Mouse (Mus musculus) gastrocnemius, adult 8-10 months (tissue): ENCODE results near the gene Slc23a4. TPM values are rescaled to one million over a fixed set of nuclear protein-coding genes. Genes with fewer than 3 reads are reported as not detected.

Source experiments
- DNase-seq, 2 experiments: peaks; one replicate each; pipeline ENCODE4 v3.0.0; 2022; ENCODE audit warnings: low spot score in 2 of 2
- total RNA-seq, 4 experiments: library from RNA; stranded (reverse); gene quantifications; 2 replicates each; pipeline ENCODE4 v1.2.4; 2022

Gene Slc23a4
- total RNA-seq, 4 experiments from 2014 or later = not detected

GRCm38 (mm10) chr6:34955862-34956241, 32.4 kb downstream of the Slc23a4 start:
- DNase-seq = no peak

- no peak for DNase-seq
These were observed 33.0 kb downstream of the Slc23a4 start for GRCm38 (mm10) chr6:34954926-34955861.

GRCm38 (mm10) chr6:34951956-34952667, 36.1 kb downstream of the Slc23a4 start:
- DNase-seq = no peak

GRCm38 (mm10) chr6:34951518-34951917, 36.7 kb downstream of the Slc23a4 start:
- DNase-seq = no peak

- no peak for DNase-seq
These were observed 39.7 kb downstream of the Slc23a4 start for GRCm38 (mm10) chr6:34948461-34948860.

- DNase-seq = no peak
These were observed 41.6 kb downstream of the Slc23a4 start for GRCm38 (mm10) chr6:34946486-34947079.

GRCm38 (mm10) chr6:34943499-34943898, 44.7 kb downstream of the Slc23a4 start:
- no peak for DNase-seq

- no peak for DNase-seq
These were observed 45.8 kb downstream of the Slc23a4 start for GRCm38 (mm10) chr6:34942446-34942845.

GRCm38 (mm10) chr6:34941496-34941895, 46.7 kb downstream of the Slc23a4 start:
- DNase-seq = no peak

- DNase-seq = no peak
These were observed 48.8 kb downstream of the Slc23a4 start for GRCm38 (mm10) chr6:34939451-34939850.

GRCm38 (mm10) chr6:34938929-34939325, 49.3 kb downstream of the Slc23a4 start:
- DNase-seq = no peak

GRCm38 (mm10) chr6:34938280-34938928, 49.8 kb downstream of the Slc23a4 start:
- no peak for DNase-seq

GRCm38 (mm10) chr6:34936743-34937142, 51.5 kb downstream of the Slc23a4 start:
- DNase-seq = no peak

GRCm38 (mm10) chr6:34932633-34933032, 55.6 kb downstream of the Slc23a4 start:
- no peak for DNase-seq

GRCm38 (mm10) chr6:34927594-34927993, 60.6 kb downstream of the Slc23a4 start:
- DNase-seq = no peak

- DNase-seq = peak; percentile 52 to 64
These were observed 61.0 kb downstream of the Slc23a4 start for GRCm38 (mm10) chr6:34927156-34927555.

GRCm38 (mm10) chr6:34921941-34922340, 66.3 kb downstream of the Slc23a4 start:
- no peak for DNase-seq

- no peak for DNase-seq
These were observed 67.6 kb downstream of the Slc23a4 start for GRCm38 (mm10) chr6:34920631-34921030.

- no peak for DNase-seq
These were observed 68.2 kb downstream of the Slc23a4 start, which contains the start of gene Stra8 for GRCm38 (mm10) chr6:34919956-34920355. TSS of gene Stra8 (plus strand) at chr6:34920163.

GRCm38 (mm10) chr6:34919146-34919545, 69.1 kb downstream of the Slc23a4 start:
- no peak for DNase-seq

- DNase-seq = no peak
These were observed 73.7 kb downstream of the Slc23a4 start for GRCm38 (mm10) chr6:34914462-34914861.
